Mouse (Mus musculus) intestine, embryonic 16.5 days (tissue): ENCODE results near the gene Dnase1l3. TPM values are rescaled to one million over a fixed set of nuclear protein-coding genes. Genes with fewer than 3 reads are reported as not detected.

Source experiments
- ATAC-seq: fragments of 200-750 bp; cut with Nextera tagmentation; 2 replicates; pipeline ENCODE4 v1.8.0; 2017; ENCODE audit warnings: moderate TSS enrichment, moderate library complexity
- H3K27ac ChIP-seq: fragments of 300-500 bp; sonication (generic); 2 replicates; pipeline ENCODE4 v1.5.1; 2014; ENCODE audit warnings: mild to moderate bottlenecking, low read length
- H3K27me3 ChIP-seq: fragments of 300-500 bp; sonication (generic); replicated peaks from 2 replicates; pipeline ENCODE4 v1.6.1; 2014; ENCODE audit warnings: low read length, control low read depth, mixed read lengths; ENCODE audit not compliant: control insufficient read depth, insufficient read depth
- H3K36me3 ChIP-seq: fragments of 300-500 bp; sonication (generic); 2 replicates; pipeline ENCODE4 v1.6.1; 2014; ENCODE audit warnings: low read length, control low read depth; ENCODE audit not compliant: control insufficient read depth, insufficient read depth
- H3K4me1 ChIP-seq: fragments of 300-500 bp; sonication (generic); 2 replicates; pipeline ENCODE4 v1.6.1; 2014; ENCODE audit warnings: low read length, control low read depth, mixed read lengths; ENCODE audit not compliant: control insufficient read depth, insufficient read depth
- H3K4me2 ChIP-seq: fragments of 300-500 bp; sonication (generic); 2 replicates; pipeline ENCODE4 v1.6.1; 2014; ENCODE audit warnings: low read depth, low read length, control low read depth
- H3K4me3 ChIP-seq: fragments of 300-500 bp; sonication (generic); 2 replicates; pipeline ENCODE4 v1.5.1; 2014; ENCODE audit warnings: mild to moderate bottlenecking, low read length
- H3K9ac ChIP-seq: fragments of 300-500 bp; sonication (generic); 2 replicates; pipeline ENCODE4 v1.6.1; 2014; ENCODE audit warnings: low read depth, low read length
- H3K9me3 ChIP-seq: fragments of 300-500 bp; sonication (generic); 2 replicates; pipeline ENCODE4 v1.6.1; 2016; ENCODE audit warnings: low read length, control low read depth; ENCODE audit not compliant: control insufficient read depth
- WGBS: fragments of 180-500 bp; shearing (Covaris S2); extraction: QIAGEN DNeasy Blood & Tissue Kit; methylation state at CpG from one replicate; pipeline ENCODE4 v1.1.7; 2014; 5-methylcytosine and 5-hydroxymethylcytosine counted together
- polyA plus RNA-seq: library from polyadenylated mRNA; unstranded; fragments of >200 nt; fragmentation: Nextera tagmentation; extraction: Ambion mirVana; gene quantifications from 2 replicates; pipeline ENCODE4 v1.2.1, GENCODE M21; 2015

Gene Dnase1l3
- polyA plus RNA-seq, 1 experiment from 2014 or later, result 1.9 TPM

DNA sequence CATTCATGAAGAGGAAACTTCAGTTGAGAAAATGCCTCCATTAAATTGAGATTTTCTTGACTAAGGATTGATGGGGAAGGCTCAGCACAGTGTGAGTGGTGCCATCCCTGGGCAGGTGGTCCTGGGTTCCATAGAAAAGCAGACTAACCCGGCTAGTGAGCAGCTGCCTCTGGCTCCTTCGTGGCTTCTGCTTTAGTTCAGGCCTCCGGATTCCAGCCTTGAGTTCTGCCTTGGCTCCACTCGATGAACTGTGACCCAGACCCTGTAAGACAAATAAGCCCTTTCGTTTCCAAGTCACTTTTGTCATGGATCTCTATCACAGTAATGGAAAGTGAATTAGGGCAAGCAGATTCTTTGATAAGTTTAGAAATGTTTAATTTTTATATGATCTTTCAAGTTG is 40.2 kb upstream of the Dnase1l3 start:
- no peak for ATAC-seq
- Histone ChIP-seq H3K9me3 (no peaks in the 10 kb centered on the region), H3K27ac (no peak overlapping the region), H3K27me3 (no peaks in the 10 kb centered on the region), H3K4me2 (no peak overlapping the region), H3K4me3 (no peak overlapping the region), H3K4me1 (no peaks in the 10 kb centered on the region), H3K36me3 (no peaks in the 10 kb centered on the region), H3K9ac (no peak overlapping the region)
- WGBS, result 76% methylated on average over 5 of the region's 5 CpGs

DNA sequence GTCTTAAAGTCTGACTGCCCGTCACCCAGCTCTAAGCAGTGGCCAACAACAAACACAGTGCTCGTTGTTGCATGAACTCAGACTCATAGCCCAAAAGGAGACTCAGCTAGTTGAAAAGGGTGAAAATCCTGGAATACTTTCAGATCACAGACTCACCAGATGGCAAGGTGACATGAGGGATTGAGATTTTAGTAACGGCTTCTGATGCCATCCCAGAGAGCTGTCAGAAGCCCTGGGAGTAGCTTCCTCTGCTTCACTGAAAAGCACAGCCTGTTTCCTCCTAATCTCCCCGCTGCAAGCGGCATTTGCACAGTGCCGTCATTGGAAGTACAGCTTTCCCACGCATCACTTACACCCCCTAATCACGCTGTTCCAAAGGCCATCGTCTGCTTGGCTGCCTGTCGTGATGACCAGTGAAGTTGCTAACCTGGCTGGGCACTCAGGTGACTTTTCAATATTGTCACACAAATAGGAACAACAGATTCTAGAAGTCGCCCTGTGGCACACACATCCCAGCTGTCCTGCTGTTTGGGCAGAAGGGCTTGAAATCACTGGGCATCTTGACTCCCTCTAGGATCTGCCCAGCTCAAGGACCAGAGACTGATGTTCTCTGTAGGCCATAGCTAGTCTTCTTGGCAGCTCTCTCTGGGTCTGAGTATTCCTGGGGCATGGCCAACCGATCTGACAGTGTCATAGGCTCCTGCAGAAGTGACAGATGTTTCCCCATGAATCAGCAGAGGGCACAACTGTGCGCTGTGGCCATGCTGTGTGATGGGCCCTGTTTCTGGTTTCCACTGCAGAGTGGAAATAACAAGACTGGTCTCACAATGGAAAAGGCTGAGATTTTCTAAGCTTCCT is 37.9 kb upstream of the Dnase1l3 start:
- Histone ChIP-seq H3K36me3 (no peaks in the 10 kb centered on the region), H3K4me3 (no peak overlapping the region), H3K4me2 (no peak overlapping the region), H3K9me3 (no peaks in the 10 kb centered on the region), H3K9ac (no peak overlapping the region), H3K27me3 (no peaks in the 10 kb centered on the region), H3K4me1 (no peaks in the 10 kb centered on the region), H3K27ac (no peak overlapping the region)
- no peak for ATAC-seq
- WGBS, result 82% methylated on average over 13 of the region's 13 CpGs

DNA sequence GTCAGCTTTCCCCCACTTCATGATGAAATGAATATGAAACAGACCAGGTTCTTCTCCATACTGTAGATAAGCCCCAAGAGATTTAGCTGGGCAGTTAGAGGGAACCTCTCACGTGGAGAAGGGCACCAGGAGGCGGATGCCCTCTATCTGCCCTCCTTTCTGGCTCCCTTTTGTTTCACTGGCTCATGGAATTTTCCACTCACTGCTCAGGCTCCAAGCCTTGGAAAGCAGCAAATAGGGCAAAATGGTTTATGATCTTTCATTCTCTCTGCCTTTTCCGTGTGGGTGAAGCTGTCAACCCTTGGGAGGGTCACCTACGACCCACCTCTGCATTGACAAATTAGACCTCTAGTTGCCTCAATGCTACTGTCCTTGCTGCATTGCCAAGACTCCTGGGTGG is 36.2 kb upstream of the Dnase1l3 start:
- WGBS, result 59% methylated on average over 4 of the region's 4 CpGs

DNA sequence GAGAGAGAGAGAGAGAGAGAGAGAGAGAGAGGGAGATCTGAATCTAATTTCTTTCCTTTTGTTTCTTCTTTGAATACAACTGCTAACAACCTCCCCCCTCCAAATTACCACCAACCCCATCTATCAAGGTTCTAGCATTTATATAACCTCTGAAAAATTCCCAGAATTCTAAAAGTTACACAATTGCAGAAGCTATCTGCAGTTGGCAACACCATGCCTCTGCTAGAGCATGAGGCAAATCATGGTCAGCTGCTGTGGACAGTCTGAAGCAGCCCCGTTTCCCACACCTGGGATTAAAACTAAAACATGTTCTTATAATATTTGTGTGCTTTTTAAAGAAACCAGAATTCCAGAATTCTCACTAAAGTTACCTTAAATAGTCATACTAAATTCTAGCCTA is 35.4 kb upstream of the Dnase1l3 start:
- no peak overlapping the region for H3K4me2 ChIP-seq
- no peak overlapping the region for H3K4me3 ChIP-seq
- H3K4me1 ChIP-seq, result no peaks in the 10 kb centered on the region
- 73% methylated on average over 1 of the region's 1 CpGs for WGBS
- H3K36me3 ChIP-seq, result no peaks in the 10 kb centered on the region
- H3K27me3 ChIP-seq, result no peaks in the 10 kb centered on the region
- H3K9me3 ChIP-seq, result no peaks in the 10 kb centered on the region
- no peak overlapping the region for H3K9ac ChIP-seq
- H3K27ac ChIP-seq, result no peak overlapping the region
- ATAC-seq, result no peak

More for the DNA sequence above, 36.2 kb upstream of the Dnase1l3 start:
- H3K4me1 ChIP-seq, result no peaks in the 10 kb centered on the region
- no peak overlapping the region for H3K4me2 ChIP-seq
- no peaks in the 10 kb centered on the region for H3K9me3 ChIP-seq
- H3K9ac ChIP-seq, result no peak overlapping the region
- ATAC-seq, result no peak
- no peaks in the 10 kb centered on the region for H3K27me3 ChIP-seq
- H3K27ac ChIP-seq, result no peak overlapping the region
- H3K36me3 ChIP-seq, result no peaks in the 10 kb centered on the region
- no peak overlapping the region for H3K4me3 ChIP-seq

DNA sequence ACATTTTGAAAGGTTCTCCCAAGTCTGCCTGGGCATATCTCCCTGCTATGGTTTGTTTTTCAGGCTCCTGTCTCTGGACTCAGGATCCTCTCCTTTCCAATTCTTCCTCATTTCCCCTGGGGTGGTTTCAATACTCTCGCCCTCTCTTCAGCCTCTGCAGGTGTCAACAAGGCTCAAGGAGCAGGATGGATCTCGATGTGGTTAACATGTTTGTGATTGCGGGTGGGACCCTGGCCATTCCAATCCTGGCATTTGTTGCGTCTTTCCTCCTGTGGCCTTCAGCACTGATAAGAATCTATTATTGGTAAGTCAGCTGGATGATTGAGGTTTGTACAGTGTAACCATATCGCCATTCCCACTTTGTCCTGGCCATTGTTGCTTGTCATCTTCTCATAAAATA is 33.7 kb upstream of the Dnase1l3 start:
- H3K27me3 ChIP-seq, result no peaks in the 10 kb centered on the region
- H3K9me3 ChIP-seq, result no peaks in the 10 kb centered on the region
- no peaks in the 10 kb centered on the region for H3K4me1 ChIP-seq
- H3K36me3 ChIP-seq, result no peaks in the 10 kb centered on the region
- H3K27ac ChIP-seq, result no peak overlapping the region
- WGBS, result 84% methylated on average over 5 of the region's 5 CpGs
- no peak overlapping the region for H3K4me3 ChIP-seq
- H3K9ac ChIP-seq, result no peak overlapping the region
- ATAC-seq, result no peak
- no peak overlapping the region for H3K4me2 ChIP-seq

DNA sequence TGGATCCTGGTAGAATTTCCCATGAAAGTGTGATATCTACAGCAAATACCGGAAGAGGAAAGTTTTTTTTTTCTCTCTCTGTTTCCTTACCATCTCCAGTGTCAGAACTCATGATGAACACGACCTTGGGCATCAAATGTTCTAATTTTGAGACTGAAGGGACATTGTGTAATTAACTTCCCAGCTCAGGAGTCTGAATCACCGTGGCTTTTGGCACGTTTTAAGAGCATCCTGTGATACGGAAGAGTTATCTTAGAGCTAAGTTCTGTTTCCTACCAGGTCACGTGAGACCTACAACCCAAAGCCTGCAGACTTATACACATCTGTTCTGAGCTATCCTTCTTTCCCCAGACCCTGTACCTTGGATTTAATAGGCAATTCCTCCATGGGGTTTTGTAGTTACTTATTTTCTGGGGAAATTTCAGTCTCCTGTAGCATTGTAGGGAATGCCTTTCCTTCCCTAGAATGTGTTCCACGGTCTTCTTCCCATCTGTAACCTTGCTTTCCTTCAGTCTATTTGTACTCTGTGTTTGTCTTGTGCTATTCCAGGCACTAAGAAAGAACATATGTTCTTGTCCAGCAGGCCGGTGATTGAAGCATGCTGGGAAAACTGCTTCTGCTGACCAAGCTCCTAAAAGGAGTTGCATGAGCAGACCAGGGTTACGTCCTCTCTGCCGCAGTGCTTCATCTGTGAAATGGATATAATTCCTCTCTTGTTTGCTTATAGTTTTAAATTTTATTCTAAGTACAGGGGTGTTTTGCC is 32.6 kb upstream of the Dnase1l3 start:
- H3K4me2 ChIP-seq, result no peak overlapping the region
- H3K4me1 ChIP-seq, result no peaks in the 10 kb centered on the region
- WGBS, result 77% methylated on average over 10 of the region's 10 CpGs
- H3K9me3 ChIP-seq, result no peaks in the 10 kb centered on the region
- no peak for ATAC-seq
- no peaks in the 10 kb centered on the region for H3K27me3 ChIP-seq
- H3K4me3 ChIP-seq, result no peak overlapping the region
- no peak overlapping the region for H3K9ac ChIP-seq
- H3K27ac ChIP-seq, result no peak overlapping the region
- H3K36me3 ChIP-seq, result no peaks in the 10 kb centered on the region

DNA sequence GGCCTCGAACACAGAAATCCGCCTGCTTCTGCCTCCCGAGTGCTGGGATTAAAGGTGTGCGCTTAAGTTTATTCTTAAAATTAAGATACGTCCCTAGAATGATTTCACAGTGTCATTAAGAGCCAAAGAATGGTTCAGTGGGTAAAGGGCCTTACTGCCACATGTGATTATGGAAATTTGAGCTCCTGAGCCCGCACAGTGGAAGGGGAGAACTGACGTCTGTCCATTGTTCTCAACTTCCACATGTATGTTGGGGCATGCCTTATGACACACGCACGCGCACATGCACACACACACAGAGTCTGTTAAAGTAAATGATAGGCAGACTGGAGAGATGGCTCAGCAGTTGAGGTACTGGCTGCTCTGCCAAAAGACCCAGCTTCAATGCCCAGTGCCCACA is 30.6 kb upstream of the Dnase1l3 start:
- Histone ChIP-seq H3K9me3 (no peaks in the 10 kb centered on the region), H3K36me3 (no peaks in the 10 kb centered on the region), H3K4me3 (no peak overlapping the region), H3K9ac (no peak overlapping the region), H3K4me1 (no peaks in the 10 kb centered on the region), H3K4me2 (no peak overlapping the region), H3K27ac (no peak overlapping the region), H3K27me3 (no peaks in the 10 kb centered on the region)
- no peak for ATAC-seq
- 91% methylated on average over 10 of the region's 10 CpGs for WGBS

DNA sequence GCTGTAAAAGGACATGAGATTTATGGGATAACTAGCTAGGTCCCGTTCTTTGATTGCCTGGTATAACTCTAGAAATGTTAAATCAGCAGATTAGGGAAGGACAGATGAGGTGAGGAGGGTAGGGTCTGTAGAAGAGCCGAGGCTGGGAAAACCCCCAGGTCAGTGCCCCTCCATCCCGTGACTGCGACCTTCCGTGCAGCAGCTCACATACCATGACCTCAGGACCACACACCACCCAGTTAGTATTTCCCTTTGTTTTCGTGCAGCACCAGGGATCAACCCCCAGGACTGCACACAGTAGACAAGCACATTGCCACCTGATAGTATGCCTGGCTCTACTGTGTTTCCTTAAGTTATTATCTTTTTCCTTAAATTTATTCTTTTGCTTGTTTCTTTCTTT is 30.1 kb upstream of the Dnase1l3 start:
- Histone ChIP-seq H3K36me3 (no peaks in the 10 kb centered on the region), H3K9ac (no peak overlapping the region), H3K4me1 (no peaks in the 10 kb centered on the region), H3K4me3 (no peak overlapping the region), H3K27ac (no peak overlapping the region), H3K27me3 (no peaks in the 10 kb centered on the region), H3K4me2 (no peak overlapping the region), H3K9me3 (no peaks in the 10 kb centered on the region)
- no peak for ATAC-seq
- 51% methylated on average over 6 of the region's 6 CpGs for WGBS

DNA sequence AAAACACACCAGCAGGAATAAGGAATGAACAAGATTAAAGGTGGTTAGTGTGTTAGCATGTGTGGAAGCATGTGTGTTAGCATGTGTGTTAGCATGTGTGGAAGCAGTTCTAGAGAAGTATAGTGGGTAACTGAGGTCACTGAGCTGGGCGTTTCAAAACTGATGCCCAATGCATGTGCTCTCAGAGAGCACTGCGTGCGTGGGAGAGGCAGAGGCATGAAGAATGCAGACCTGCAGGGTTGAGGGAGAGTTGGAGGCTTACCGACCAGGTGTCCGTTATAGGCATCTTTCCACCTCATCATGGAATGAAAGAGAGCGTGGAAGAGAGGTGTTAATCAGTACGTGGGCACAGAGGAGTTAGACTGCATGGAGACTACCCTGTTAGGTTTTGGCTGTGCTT is 26.2 kb upstream of the Dnase1l3 start:
- Histone ChIP-seq H3K9ac (no peak overlapping the region), H3K4me1 (peaks cover 4% of the 10 kb centered on the region; the same call in 1 of the 2 replicates), H3K9me3 (no peaks in the 10 kb centered on the region), H3K4me2 (no peak overlapping the region), H3K27ac (no peak overlapping the region), H3K36me3 (no peaks in the 10 kb centered on the region), H3K27me3 (no peaks in the 10 kb centered on the region), H3K4me3 (no peak overlapping the region)
- 88% methylated on average over 7 of the region's 7 CpGs for WGBS
- ATAC-seq, result no peak
